Mouse (Mus musculus) midbrain, embryonic 10.5 days (tissue): ENCODE measurements at regions not wholly inside any gene's neighbourhood (a gene's known extent, or its start where the extent isn't known, plus 50 kb on each side); places are given as distances from the start of the nearest gene placed in this dataset.

Experiments used
- DNase-seq: peaks from one replicate; pipeline ENCODE4 v3.0.0-alpha.2; 2017; ENCODE audit warnings: low spot score
- H3K27ac ChIP-seq: fragments of 300-500 bp; sonication (generic); replicated peaks from 2 replicates; pipeline ENCODE4 v1.5.1; 2016; ENCODE audit warnings: mild to moderate bottlenecking
- H3K27me3 ChIP-seq: fragments of 300-500 bp; sonication (generic); 2 replicates; pipeline ENCODE4 v1.6.1; 2016; ENCODE audit warnings: low read depth, mild to moderate bottlenecking; ENCODE audit not compliant: poor library complexity, severe bottlenecking
- H3K36me3 ChIP-seq: fragments of 300-500 bp; sonication (generic); 2 replicates; pipeline ENCODE4 v1.6.1; 2016; ENCODE audit warnings: mild to moderate bottlenecking, moderate library complexity
- H3K4me1 ChIP-seq: fragments of 300-500 bp; sonication (generic); 2 replicates; pipeline ENCODE4 v1.6.1; 2016
- H3K4me3 ChIP-seq: fragments of 300-500 bp; sonication (generic); 2 replicates; pipeline ENCODE4 v1.5.1; 2016; ENCODE audit warnings: mild to moderate bottlenecking, moderate library complexity
- H3K9me3 ChIP-seq: fragments of 300-500 bp; sonication (generic); replicated peaks from 2 replicates; pipeline ENCODE4 v1.6.1; 2016; ENCODE audit warnings: mild to moderate bottlenecking
- WGBS: fragments of 180-500 bp; shearing (Covaris S2); methylation state at CpG from one replicate; pipeline ENCODE4 v1.1.7; 2016; 5-methylcytosine and 5-hydroxymethylcytosine counted together

- 93% methylated on average over 2 of the region's 2 CpGs for WGBS
Measured at GRCm38 (mm10) chr8:113083976-113084375, 514.1 kb downstream of the Cntnap4 start.

GRCm38 (mm10) chr8:113087586-113087985 lies 517.7 kb downstream of the Cntnap4 start:
- no peaks in the 10 kb centered on the region for H3K36me3 ChIP-seq
- no peaks in the 10 kb centered on the region for H3K4me1 ChIP-seq
- H3K27me3 ChIP-seq = no peaks in the 10 kb centered on the region
- no peaks in the 10 kb centered on the region for H3K9me3 ChIP-seq
- H3K27ac ChIP-seq = no peak overlapping the region
- H3K4me3 ChIP-seq = no peak overlapping the region
- 87% methylated on average over 1 of the region's 1 CpGs for WGBS
- DNase-seq = no peak

More at GRCm38 (mm10) chr8:113083976-113084375, 514.1 kb downstream of the Cntnap4 start:
- no peaks in the 10 kb centered on the region for H3K36me3 ChIP-seq
- H3K4me3 ChIP-seq = no peak overlapping the region
- H3K9me3 ChIP-seq = no peaks in the 10 kb centered on the region
- H3K27me3 ChIP-seq = no peaks in the 10 kb centered on the region
- no peak overlapping the region for H3K27ac ChIP-seq
- no peak for DNase-seq
- H3K4me1 ChIP-seq = no peaks in the 10 kb centered on the region

GRCm38 (mm10) chr8:113111665-113112064 lies 523.7 kb upstream of the Mon1b start:
- no peak overlapping the region for H3K4me3 ChIP-seq
- H3K4me1 ChIP-seq = no peaks in the 10 kb centered on the region
- no peaks in the 10 kb centered on the region for H3K36me3 ChIP-seq
- H3K27me3 ChIP-seq = no peaks in the 10 kb centered on the region
- no peak for DNase-seq
- 63% methylated on average over 6 of the region's 6 CpGs for WGBS
- no peaks in the 10 kb centered on the region for H3K9me3 ChIP-seq
- no peak overlapping the region for H3K27ac ChIP-seq

GRCm38 (mm10) chr8:113114165-113114700 lies 521.2 kb upstream of the Mon1b start:
- Histone ChIP-seq H3K9me3 (no peaks in the 10 kb centered on the region), H3K27me3 (no peaks in the 10 kb centered on the region), H3K4me1 (no peaks in the 10 kb centered on the region), H3K4me3 (no peak overlapping the region), H3K27ac (no peak overlapping the region), H3K36me3 (no peaks in the 10 kb centered on the region)
- DNase-seq = no peak
- WGBS = 91% methylated on average over 3 of the region's 3 CpGs

GRCm38 (mm10) chr8:113117241-113117640 lies 518.1 kb upstream of the Mon1b start:
- 89% methylated on average over 9 of the region's 9 CpGs for WGBS
- no peaks in the 10 kb centered on the region for H3K9me3 ChIP-seq
- H3K36me3 ChIP-seq = no peaks in the 10 kb centered on the region
- DNase-seq = no peak
- no peak overlapping the region for H3K4me3 ChIP-seq
- no peaks in the 10 kb centered on the region for H3K4me1 ChIP-seq
- H3K27ac ChIP-seq = no peak overlapping the region
- H3K27me3 ChIP-seq = no peaks in the 10 kb centered on the region

- Histone ChIP-seq H3K36me3 (no peaks in the 10 kb centered on the region), H3K4me1 (no peaks in the 10 kb centered on the region), H3K27ac (no peak overlapping the region), H3K9me3 (no peaks in the 10 kb centered on the region), H3K27me3 (no peaks in the 10 kb centered on the region), H3K4me3 (no peak overlapping the region)
- DNase-seq = no peak
- 84% methylated on average over 6 of the region's 6 CpGs for WGBS
Measured at GRCm38 (mm10) chr8:113125586-113125985, 509.8 kb upstream of the Mon1b start.

- Histone ChIP-seq H3K4me3 (no peak overlapping the region), H3K36me3 (no peaks in the 10 kb centered on the region), H3K4me1 (no peaks in the 10 kb centered on the region), H3K27me3 (no peaks in the 10 kb centered on the region), H3K9me3 (no peaks in the 10 kb centered on the region), H3K27ac (no peak overlapping the region)
- no peak for DNase-seq
Measured at GRCm38 (mm10) chr8:113137361-113137760, 498.0 kb upstream of the Mon1b start.

- H3K36me3 ChIP-seq = no peaks in the 10 kb centered on the region
- H3K4me1 ChIP-seq = no peaks in the 10 kb centered on the region
- no peak overlapping the region for H3K4me3 ChIP-seq
- no peaks in the 10 kb centered on the region for H3K9me3 ChIP-seq
- no peak for DNase-seq
- no peaks in the 10 kb centered on the region for H3K27me3 ChIP-seq
- WGBS = 83% methylated on average over 1 of the region's 1 CpGs
- no peak overlapping the region for H3K27ac ChIP-seq
Measured at GRCm38 (mm10) chr8:113140021-113140420, 495.4 kb upstream of the Mon1b start.

- H3K4me3 ChIP-seq = no peak overlapping the region
- H3K9me3 ChIP-seq = no peaks in the 10 kb centered on the region
- WGBS = 86% methylated on average over 1 of the region's 1 CpGs
- no peaks in the 10 kb centered on the region for H3K36me3 ChIP-seq
- no peaks in the 10 kb centered on the region for H3K4me1 ChIP-seq
- H3K27ac ChIP-seq = no peak overlapping the region
- DNase-seq = no peak
- H3K27me3 ChIP-seq = no peaks in the 10 kb centered on the region
Measured at GRCm38 (mm10) chr8:113141131-113141530, 494.3 kb upstream of the Mon1b start.

- no peaks in the 10 kb centered on the region for H3K9me3 ChIP-seq
- no peak overlapping the region for H3K27ac ChIP-seq
- H3K4me1 ChIP-seq = 0 out of 2 replicates have a peak, but pooled peaks cover 4% of the 10 kb centered on the region
- no peaks in the 10 kb centered on the region for H3K27me3 ChIP-seq
- DNase-seq = no peak
- no peak overlapping the region for H3K4me3 ChIP-seq
- WGBS = 65% methylated on average over 1 of the region's 1 CpGs
- H3K36me3 ChIP-seq = no peaks in the 10 kb centered on the region
Measured at GRCm38 (mm10) chr8:113176591-113176990, 458.8 kb upstream of the Mon1b start.

- Histone ChIP-seq H3K27ac (no peak overlapping the region), H3K36me3 (no peaks in the 10 kb centered on the region), H3K4me3 (no peak overlapping the region), H3K4me1 (no peaks in the 10 kb centered on the region), H3K27me3 (no peaks in the 10 kb centered on the region), H3K9me3 (no peaks in the 10 kb centered on the region)
- WGBS = 30% methylated on average over 2 of the region's 2 CpGs
- no peak for DNase-seq
Measured at GRCm38 (mm10) chr8:113183186-113183585, 452.2 kb upstream of the Mon1b start.

GRCm38 (mm10) chr8:113190537-113190936 lies 444.9 kb upstream of the Mon1b start:
- H3K4me1 ChIP-seq = no peaks in the 10 kb centered on the region
- 61% methylated on average over 1 of the region's 1 CpGs for WGBS
- no peaks in the 10 kb centered on the region for H3K9me3 ChIP-seq
- no peak overlapping the region for H3K27ac ChIP-seq
- H3K36me3 ChIP-seq = no peaks in the 10 kb centered on the region
- H3K4me3 ChIP-seq = no peak overlapping the region
- no peaks in the 10 kb centered on the region for H3K27me3 ChIP-seq
- DNase-seq = no peak

GRCm38 (mm10) chr8:113191537-113191936 lies 443.9 kb upstream of the Mon1b start:
- Histone ChIP-seq H3K9me3 (no peaks in the 10 kb centered on the region), H3K27ac (no peak overlapping the region), H3K4me3 (no peak overlapping the region), H3K27me3 (no peaks in the 10 kb centered on the region), H3K36me3 (no peaks in the 10 kb centered on the region), H3K4me1 (no peaks in the 10 kb centered on the region)
- no peak for DNase-seq
- 83% methylated on average over 3 of the region's 3 CpGs for WGBS
